Mouse (Mus musculus) C2C12 (cell line): ENCODE data around the gene Slc23a4.

Experiments used
- CEBPB ChIP-seq: IDR thresholded peaks from one replicate; pipeline ENCODE4 v1.6.1; 2011; ENCODE audit warnings: low read depth, mild to moderate bottlenecking, control low read depth, moderate library complexity
- CTCF ChIP-seq: IDR thresholded peaks from one replicate; pipeline ENCODE4 v1.5.1; 2011; ENCODE audit not compliant: control insufficient read depth, insufficient read depth, insufficient read length
- MAX ChIP-seq: IDR thresholded peaks from one replicate; pipeline ENCODE4 v1.6.1; 2011; ENCODE audit warnings: mild to moderate bottlenecking, control low read depth
- MYOD1 ChIP-seq: IDR thresholded peaks from one replicate; pipeline ENCODE4 v1.6.1; 2011; ENCODE audit warnings: low read depth; ENCODE audit not compliant: control insufficient read depth, insufficient read length
- MYOG ChIP-seq: IDR thresholded peaks from one replicate; pipeline ENCODE4 v1.6.1; 2011; ENCODE audit not compliant: control insufficient read depth, insufficient read length; ENCODE audit errors: extremely low read depth

GRCm38 (mm10) chr6:34913341-34914040, 74.7 kb downstream of the Slc23a4 start:
- TF ChIP-seq CTCF (no peak), MYOG (no peak), MAX (no peak), CEBPB (no peak), MYOD1 (no peak)
